Mouse (Mus musculus) testis, adult 2 months (tissue): Measurements from ENCODE around the gene Slc43a3. TPM values are rescaled to one million over a fixed set of nuclear protein-coding genes. Genes with fewer than 3 reads are reported as not detected.

ENCODE experiments used
- H3K27ac ChIP-seq: fragments of 200-500 bp; 2 replicates; pipeline ENCODE4 v1.5.1; 2012; ENCODE audit warnings: low read depth, low read length; ENCODE audit not compliant: control insufficient read depth, insufficient read depth
- H3K27me3 ChIP-seq: fragments of 200-500 bp; 2 replicates; pipeline ENCODE4 v1.6.1; 2012; ENCODE audit warnings: mild to moderate bottlenecking, low read length, moderate library complexity; ENCODE audit not compliant: control insufficient read depth, insufficient read depth
- H3K36me3 ChIP-seq: fragments of 200-500 bp; 2 replicates; pipeline ENCODE4 v1.6.1; 2012; ENCODE audit warnings: mild to moderate bottlenecking, low read length; ENCODE audit not compliant: control insufficient read depth, insufficient read depth
- H3K4me1 ChIP-seq: fragments of 200-500 bp; 2 replicates; pipeline ENCODE4 v1.6.1; 2012; ENCODE audit warnings: low read length; ENCODE audit not compliant: control insufficient read depth, insufficient read depth
- H3K4me3 ChIP-seq: fragments of 200-500 bp; 2 replicates; pipeline ENCODE4 v1.5.1; 2012; ENCODE audit warnings: low read depth, mild to moderate bottlenecking, low read length, moderate library complexity, mixed read lengths; ENCODE audit not compliant: control insufficient read depth
- CTCF ChIP-seq: fragments of 200-500 bp; IDR thresholded peaks from 2 replicates; pipeline ENCODE4 v1.5.1; 2012; ENCODE audit warnings: low read depth, mild to moderate bottlenecking, inconsistent platforms, low read length, moderate library complexity; ENCODE audit not compliant: control insufficient read depth, insufficient read depth, insufficient replicate concordance
- POLR2A ChIP-seq: fragments of 200-500 bp; IDR thresholded peaks from 2 replicates; pipeline ENCODE4 v1.6.1; 2012; ENCODE audit warnings: low read depth, mild to moderate bottlenecking, inconsistent platforms, low read length, moderate library complexity; ENCODE audit not compliant: control insufficient read depth
- polyA plus RNA-seq: library from polyadenylated mRNA; depleted of rRNA; stranded (reverse); fragments of >200 nt; gene quantifications from 2 replicates; pipeline ENCODE4 v1.2.3, GENCODE M21; 2012; rRNA removed

The Slc43a3 gene
- polyA plus RNA-seq = 4.6 and 4.8 TPM in 2 replicates

DNA sequence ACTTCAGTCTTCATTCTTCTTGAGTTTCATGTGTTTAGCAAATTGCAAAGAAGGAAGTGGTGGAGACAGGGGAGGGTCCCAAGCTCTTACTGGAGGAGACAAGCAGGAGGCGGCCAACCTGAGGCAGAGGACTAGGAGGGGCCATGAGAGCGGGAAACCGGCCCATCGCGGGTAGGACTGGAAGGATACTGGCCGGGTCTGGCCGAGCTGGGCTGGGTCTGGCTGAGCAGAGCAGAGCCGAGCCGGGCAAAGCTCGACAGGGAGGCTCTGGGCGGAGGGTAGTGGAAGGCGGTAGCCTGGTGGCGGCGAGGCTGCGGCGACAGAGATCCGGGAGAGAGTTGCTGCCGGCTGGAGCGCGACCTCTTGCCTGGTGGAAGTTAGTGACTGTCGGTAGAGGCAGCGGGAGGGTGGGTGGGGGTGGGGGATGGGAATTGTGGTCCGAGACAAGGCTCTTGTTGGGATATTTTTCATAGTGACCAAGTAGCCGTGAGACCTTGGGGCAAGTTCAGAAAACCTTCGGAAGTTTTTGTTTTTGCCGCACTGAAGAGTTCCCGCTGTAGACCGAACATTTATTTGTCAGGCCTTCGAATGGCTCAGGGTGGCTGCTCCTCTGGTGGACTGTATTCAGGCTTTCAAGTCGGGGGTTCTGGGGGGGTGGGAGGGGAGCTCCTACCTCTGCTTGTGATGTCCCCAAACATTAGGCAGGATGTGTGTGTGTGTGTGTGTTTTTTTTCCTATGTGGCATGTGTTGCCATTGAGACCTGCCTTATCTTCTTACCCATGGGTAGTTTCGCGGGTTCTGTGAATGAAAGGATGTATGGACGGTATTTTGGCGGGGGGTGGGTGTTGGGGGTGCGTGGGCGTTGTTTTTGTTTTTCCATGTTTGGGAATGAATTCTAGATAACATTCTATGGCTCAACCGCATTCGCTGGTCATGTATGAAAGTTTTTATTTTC is at the start of gene Slc43a3:
TSS of gene Slc43a3 (plus strand) at position 106 of the 956 bp plus-strand sequence.
- no peak within 1 kb of the TSS for H3K27ac ChIP-seq
- peaks cover 15% of the 10 kb centered on the region for H3K4me1 ChIP-seq
- H3K4me3 ChIP-seq = peak within 1 kb of the TSS; percentile 73
- H3K36me3 ChIP-seq = no peaks in the 10 kb centered on the region
- TF ChIP-seq POLR2A (0 out of 2 replicates have a peak, but pooled peaks have one; percentile 34), CTCF (no peak)
- no peaks in the 10 kb centered on the region for H3K27me3 ChIP-seq

GRCm38 (mm10) chr2:84886821-84887281 is 49.5 kb upstream of the Slc43a3 start:
- peak overlapping the region; percentile 2 for H3K4me3 ChIP-seq
- no peaks in the 10 kb centered on the region for H3K27me3 ChIP-seq
- H3K36me3 ChIP-seq = no peaks in the 10 kb centered on the region
- no peak overlapping the region for H3K27ac ChIP-seq
- TF ChIP-seq CTCF (no peak), POLR2A (no peak)
- peaks cover 21% of the 10 kb centered on the region for H3K4me1 ChIP-seq

- H3K4me3 ChIP-seq = no peak overlapping the region
- H3K27ac ChIP-seq = no peak overlapping the region
- TF ChIP-seq POLR2A (no peak), CTCF (no peak)
- H3K27me3 ChIP-seq = no peaks in the 10 kb centered on the region
- H3K36me3 ChIP-seq = no peaks in the 10 kb centered on the region
- peaks cover 20% of the 10 kb centered on the region for H3K4me1 ChIP-seq
Observed at GRCm38 (mm10) chr2:84887411-84888271, 48.7 kb upstream of the Slc43a3 start.

- Histone ChIP-seq H3K4me3 (no peak overlapping the region), H3K27ac (no peak overlapping the region), H3K36me3 (no peaks in the 10 kb centered on the region), H3K4me1 (peaks cover 16% of the 10 kb centered on the region), H3K27me3 (no peaks in the 10 kb centered on the region)
- TF ChIP-seq POLR2A (no peak), CTCF (peak; percentile 30; the same call in 1 of the 2 replicates)
Observed at GRCm38 (mm10) chr2:84888657-84889315, 47.6 kb upstream of the Slc43a3 start.

DNA sequence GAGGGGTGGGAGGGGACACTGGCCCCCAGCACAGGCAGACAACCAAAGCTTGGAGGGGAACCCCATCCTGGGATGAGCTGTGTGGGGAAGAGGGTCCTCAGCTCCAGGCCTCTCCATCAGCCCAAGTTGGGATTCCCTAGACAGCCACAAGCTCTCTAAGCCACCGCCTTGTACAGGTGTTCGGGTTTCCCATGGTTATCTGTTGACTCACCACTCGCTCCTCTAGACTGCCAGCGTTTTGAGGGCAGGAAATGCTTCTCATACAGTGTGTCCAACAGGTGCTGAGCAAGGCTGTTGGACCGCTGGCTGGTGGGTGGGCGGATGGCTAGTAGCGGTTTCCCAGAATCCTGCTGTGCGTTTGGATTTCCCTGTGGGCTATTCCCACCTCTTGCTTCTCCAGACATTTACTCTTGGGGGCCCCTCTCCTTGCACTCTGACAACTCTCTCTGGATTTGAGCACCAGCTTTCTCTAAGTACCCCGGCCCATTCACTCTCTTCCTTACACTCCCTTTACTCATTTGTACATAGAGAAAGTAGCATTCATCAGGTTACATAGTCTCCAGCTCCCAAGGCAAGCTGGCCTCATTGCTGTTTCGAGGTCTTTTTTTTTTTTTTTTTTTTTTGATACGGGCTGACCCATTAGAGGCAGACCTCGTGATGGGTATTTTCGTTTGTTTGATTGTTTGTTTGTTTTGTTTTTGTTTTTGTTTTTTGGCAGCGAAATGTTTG is 46.9 kb upstream of the Slc43a3 start:
- H3K4me3 ChIP-seq = no peak overlapping the region
- H3K4me1 ChIP-seq = peaks cover 16% of the 10 kb centered on the region
- H3K27ac ChIP-seq = no peak overlapping the region
- no peak for TF ChIP-seq POLR2A
- H3K27me3 ChIP-seq = no peaks in the 10 kb centered on the region
- no peaks in the 10 kb centered on the region for H3K36me3 ChIP-seq

DNA sequence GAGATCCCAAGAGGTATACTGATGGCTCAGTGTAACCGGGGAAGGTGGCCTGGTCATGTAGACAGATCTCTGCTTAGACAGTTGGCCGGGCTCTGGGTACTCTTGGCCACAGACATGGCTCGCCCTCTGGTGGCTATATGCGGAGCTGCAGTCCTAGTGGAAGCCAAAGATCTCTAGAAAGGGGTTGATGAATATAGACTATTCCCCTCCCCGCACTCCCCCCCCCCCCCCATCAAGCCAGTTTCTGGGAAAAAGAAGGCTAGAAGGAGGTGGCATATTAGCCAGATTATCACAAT is 46.4 kb upstream of the Slc43a3 start:
- Histone ChIP-seq H3K4me1 (peaks cover 16% of the 10 kb centered on the region), H3K36me3 (no peaks in the 10 kb centered on the region), H3K27me3 (no peaks in the 10 kb centered on the region), H3K4me3 (no peak overlapping the region), H3K27ac (no peak overlapping the region)
- TF ChIP-seq CTCF = peak; percentile 73; the same call in 1 of the 2 replicates
- TF ChIP-seq POLR2A = no peak
